Mouse (Mus musculus): Measurements from ENCODE around the gene Gm4027. TPM values are rescaled to one million over a fixed set of nuclear protein-coding genes. Genes with fewer than 3 reads are reported as not detected.

Gm4027 gene
- polyA plus RNA-seq (2012; rRNA removed; ENCODE audit: low replicate concordance): not detected in 2 replicates

GRCm38 (mm10) chr12:87618569-87618968 lies at the start of gene Gm4027:
Gene Gm4027 (plus strand): TSS chr12:87618869.

GRCm38 (mm10) chr12:87602388-87602787 lies 16.3 kb upstream of the Gm4027 start, which contains the start of gene Oog1:
Gene Oog1 (plus strand): TSS chr12:87602688.

DNA sequence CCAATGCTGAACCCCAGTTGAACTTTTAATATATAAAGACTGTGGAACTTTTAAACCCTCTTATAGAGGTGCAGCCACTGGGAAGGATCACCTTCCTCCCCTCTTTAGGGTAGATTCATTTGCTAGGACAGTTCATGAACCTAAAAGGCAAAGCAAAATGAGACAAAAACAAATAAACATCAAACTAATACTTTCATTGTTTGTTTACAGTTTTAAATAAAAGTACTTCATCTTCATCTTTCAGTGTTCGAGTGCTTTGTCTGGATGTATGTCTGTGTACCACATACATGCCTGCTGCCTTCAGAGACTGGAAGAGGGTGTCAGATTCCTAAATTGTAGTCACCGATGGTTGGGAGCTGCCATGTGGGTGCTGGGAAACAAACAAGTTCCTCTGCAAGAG lies 25.9 kb downstream of the Gm4027 start, which contains the start of gene Gm16381:
Gene Gm16381, minus strand, starts transcription at position 101 of the 400 bp plus-strand sequence.

Other genes starting within 250 kb of the Gm4027 start
- gene Sptlc2, start 230.5 kb upstream of the Gm4027 start, polyA plus RNA-seq (2012; rRNA removed; ENCODE audit: low replicate concordance): 13.2 and 22.4 TPM in 2 replicates
- gene Slirp, start 175.0 kb upstream of the Gm4027 start, polyA plus RNA-seq (2012; rRNA removed; ENCODE audit: low replicate concordance): 1.3 and 3.9 TPM in 2 replicates
- gene Alkbh1, start 174.9 kb upstream of the Gm4027 start, polyA plus RNA-seq (2012; rRNA removed; ENCODE audit: low replicate concordance): 7.4 and 8.3 TPM in 2 replicates
- 0.87 and 1.6 TPM in 2 replicates for gene Snw1, start 146.6 kb upstream of the Gm4027 start, polyA plus RNA-seq (2012; rRNA removed; ENCODE audit: low replicate concordance)
- not detected in 2 replicates for gene Gm5788, start 124.1 kb upstream of the Gm4027 start, polyA plus RNA-seq (2012; rRNA removed; ENCODE audit: low replicate concordance)
- gene Gm8300, start 104.6 kb upstream of the Gm4027 start, polyA plus RNA-seq (2012; rRNA removed; ENCODE audit: low replicate concordance): not detected in 2 replicates
- not detected in 2 replicates for gene Oog1, start 16.2 kb upstream of the Gm4027 start, polyA plus RNA-seq (2012; rRNA removed; ENCODE audit: low replicate concordance)
- not detected in 2 replicates for gene Gm16381, start 25.8 kb downstream of the Gm4027 start, polyA plus RNA-seq (2012; rRNA removed; ENCODE audit: low replicate concordance)
- gene Gm21319, start 156.9 kb downstream of the Gm4027 start, polyA plus RNA-seq (2012; rRNA removed; ENCODE audit: low replicate concordance): not detected in 2 replicates
- gene Gm21936, start 176.6 kb downstream of the Gm4027 start, polyA plus RNA-seq (2012; rRNA removed; ENCODE audit: low replicate concordance): not detected in 2 replicates
- gene BB287469, start 197.7 kb downstream of the Gm4027 start, polyA plus RNA-seq (2012; rRNA removed; ENCODE audit: low replicate concordance): not detected in 2 replicates
- not detected in 2 replicates for gene Gm2001, start 223.5 kb downstream of the Gm4027 start, polyA plus RNA-seq (2012; rRNA removed; ENCODE audit: low replicate concordance)

Measured in duodenum, adult 2 months (tissue).